Mouse (Mus musculus) neural tube, embryonic 13.5 days (tissue): ENCODE measurements around the gene Fgf2. TPM values are rescaled to one million over a fixed set of nuclear protein-coding genes. Genes with fewer than 3 reads are reported as not detected.

ENCODE experiments used
- ATAC-seq: fragments of 200-750 bp; cut with Nextera tagmentation; 2 replicates; pipeline ENCODE4 v1.8.0; 2017; ENCODE audit warnings: low read depth, mild to moderate bottlenecking, moderate TSS enrichment, moderate library complexity
- H3K27ac ChIP-seq: fragments of 300-500 bp; sonication (generic); replicated peaks from 2 replicates; pipeline ENCODE4 v1.5.1; 2015; ENCODE audit warnings: moderate library complexity, mild to moderate bottlenecking, inconsistent platforms
- H3K27me3 ChIP-seq: fragments of 300-500 bp; sonication (generic); 2 replicates; pipeline ENCODE4 v1.6.1; 2015; ENCODE audit warnings: mild to moderate bottlenecking, inconsistent platforms
- H3K36me3 ChIP-seq: fragments of 300-500 bp; sonication (generic); 2 replicates; pipeline ENCODE4 v1.6.1; 2015; ENCODE audit warnings: mild to moderate bottlenecking, inconsistent platforms
- H3K4me1 ChIP-seq: fragments of 300-500 bp; sonication (generic); replicated peaks from 2 replicates; pipeline ENCODE4 v1.6.1; 2015; ENCODE audit warnings: inconsistent platforms
- H3K4me2 ChIP-seq: fragments of 300-500 bp; sonication (generic); 2 replicates; pipeline ENCODE4 v1.6.1; 2015; ENCODE audit warnings: inconsistent platforms, mild to moderate bottlenecking, moderate library complexity
- H3K4me3 ChIP-seq: fragments of 300-500 bp; sonication (generic); 2 replicates; pipeline ENCODE4 v1.5.1; 2015; ENCODE audit warnings: mild to moderate bottlenecking, inconsistent platforms
- H3K9ac ChIP-seq: fragments of 300-500 bp; sonication (generic); 2 replicates; pipeline ENCODE4 v1.6.1; 2015; ENCODE audit warnings: moderate library complexity, mild to moderate bottlenecking, inconsistent platforms
- H3K9me3 ChIP-seq: fragments of 300-500 bp; sonication (generic); 2 replicates; pipeline ENCODE4 v1.6.1; 2016; ENCODE audit warnings: inconsistent platforms
- WGBS: fragments of 180-500 bp; shearing (Covaris S2); methylation state at CpG from one replicate; pipeline ENCODE4 v1.1.7; 2015; 5-methylcytosine and 5-hydroxymethylcytosine counted together
- polyA plus RNA-seq: library from polyadenylated mRNA; unstranded; fragments of >200 nt; fragmentation: Nextera tagmentation; extraction: Ambion mirVana; gene quantifications from 2 replicates; pipeline ENCODE4 v1.2.1, GENCODE M21; 2015

Fgf2 gene
- 0.74 and 0.88 TPM in 2 replicates for polyA plus RNA-seq

- under 1% methylated on average over 72 of the region's 75 CpGs for WGBS
- Histone ChIP-seq H3K4me3 (peak within 1 kb of the TSS; percentile 67), H3K4me2 (peak within 1 kb of the TSS; percentile 99), H3K9me3 (no peaks in the 10 kb centered on the region), H3K9ac (peak within 1 kb of the TSS; percentile 74), H3K27ac (no peak within 1 kb of the TSS), H3K36me3 (no peaks in the 10 kb centered on the region), H3K4me1 (peaks cover 16% of the 10 kb centered on the region), H3K27me3 (peaks cover 55% of the 10 kb centered on the region)
- ATAC-seq = peak; percentile 86
Observed at GRCm38 (mm10) chr3:37348221-37349165, at the start of gene Fgf2. TSS of gene Fgf2 (plus strand) at chr3:37348346.

- H3K27me3 ChIP-seq = no peaks in the 10 kb centered on the region
- no peak overlapping the region for H3K4me2 ChIP-seq
- H3K4me1 ChIP-seq = no peaks in the 10 kb centered on the region
- H3K36me3 ChIP-seq = no peaks in the 10 kb centered on the region
- H3K9ac ChIP-seq = no peak overlapping the region
- no peak overlapping the region for H3K4me3 ChIP-seq
- H3K9me3 ChIP-seq = no peaks in the 10 kb centered on the region
- ATAC-seq = no peak
- WGBS = 81% methylated on average over 3 of the region's 3 CpGs
- H3K27ac ChIP-seq = no peak overlapping the region
Observed at GRCm38 (mm10) chr3:37299470-37299869, 48.7 kb upstream of the Fgf2 start.

DNA sequence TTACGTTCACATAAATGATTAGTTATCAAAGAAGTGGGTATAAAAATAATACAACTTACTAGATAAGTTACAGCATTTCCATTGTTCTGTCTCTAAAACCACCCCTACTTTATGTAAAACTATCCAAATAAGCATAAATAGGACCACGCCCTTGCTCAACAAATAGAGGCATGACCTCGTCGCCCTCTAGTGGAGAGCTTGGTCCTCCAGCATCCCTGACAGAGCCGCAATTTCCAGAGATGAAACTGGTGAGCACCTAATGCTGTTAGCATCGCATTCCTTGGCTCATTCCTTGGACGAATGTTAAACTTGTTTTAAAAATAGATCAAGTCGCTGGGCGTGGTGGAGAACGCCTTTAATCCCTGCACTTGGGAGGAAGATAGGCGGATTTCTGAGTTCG, 45.5 kb upstream of the Fgf2 start:
- H3K27me3 ChIP-seq = no peaks in the 10 kb centered on the region
- no peak overlapping the region for H3K27ac ChIP-seq
- WGBS = 43% methylated on average over 12 of the region's 12 CpGs
- H3K4me2 ChIP-seq = no peak overlapping the region
- H3K4me3 ChIP-seq = no peak overlapping the region
- no peak for ATAC-seq
- H3K4me1 ChIP-seq = no peaks in the 10 kb centered on the region
- H3K9me3 ChIP-seq = no peaks in the 10 kb centered on the region
- H3K36me3 ChIP-seq = no peaks in the 10 kb centered on the region
- H3K9ac ChIP-seq = no peak overlapping the region

DNA sequence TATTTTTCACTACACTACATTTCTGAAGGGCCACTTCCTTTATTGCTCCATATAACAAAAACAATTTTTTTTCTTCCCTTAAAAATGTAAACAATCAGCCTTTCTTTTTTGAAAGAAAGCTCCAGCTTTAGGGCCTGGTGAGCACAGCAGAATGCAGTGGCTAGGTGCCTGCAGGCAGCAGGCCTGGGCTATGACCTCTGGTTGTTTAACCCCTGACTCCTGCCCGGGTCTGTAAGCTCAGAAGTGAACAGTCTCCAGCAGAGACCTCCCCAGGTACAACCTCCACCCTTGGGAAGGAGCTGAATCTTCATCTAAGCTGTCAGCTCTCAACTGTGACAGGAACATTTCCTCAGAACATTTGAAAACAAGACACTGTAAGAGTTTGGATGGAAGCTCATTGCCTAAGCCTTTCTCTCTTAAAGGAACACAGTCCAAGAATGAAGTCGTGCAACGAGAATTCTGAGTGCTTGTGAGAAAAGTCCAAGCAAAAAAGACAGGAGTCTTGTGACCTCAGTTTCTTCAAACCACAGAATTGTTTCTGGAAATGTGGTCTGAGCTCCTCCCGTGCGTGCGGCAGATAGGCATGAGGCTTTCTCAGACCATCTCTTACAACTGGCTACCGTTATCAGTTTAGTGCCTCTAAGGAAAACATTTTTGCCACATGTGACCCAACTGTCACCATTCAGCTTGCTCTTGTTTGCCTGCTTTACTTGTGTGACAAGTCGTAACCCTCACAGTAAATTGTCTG, 44.6 kb upstream of the Fgf2 start:
- 77% methylated on average over 8 of the region's 8 CpGs for WGBS
- Histone ChIP-seq H3K4me3 (no peak overlapping the region), H3K9ac (no peak overlapping the region), H3K4me2 (no peak overlapping the region), H3K9me3 (no peaks in the 10 kb centered on the region), H3K36me3 (no peaks in the 10 kb centered on the region), H3K27ac (no peak overlapping the region), H3K27me3 (no peaks in the 10 kb centered on the region), H3K4me1 (no peaks in the 10 kb centered on the region)
- ATAC-seq = no peak

DNA sequence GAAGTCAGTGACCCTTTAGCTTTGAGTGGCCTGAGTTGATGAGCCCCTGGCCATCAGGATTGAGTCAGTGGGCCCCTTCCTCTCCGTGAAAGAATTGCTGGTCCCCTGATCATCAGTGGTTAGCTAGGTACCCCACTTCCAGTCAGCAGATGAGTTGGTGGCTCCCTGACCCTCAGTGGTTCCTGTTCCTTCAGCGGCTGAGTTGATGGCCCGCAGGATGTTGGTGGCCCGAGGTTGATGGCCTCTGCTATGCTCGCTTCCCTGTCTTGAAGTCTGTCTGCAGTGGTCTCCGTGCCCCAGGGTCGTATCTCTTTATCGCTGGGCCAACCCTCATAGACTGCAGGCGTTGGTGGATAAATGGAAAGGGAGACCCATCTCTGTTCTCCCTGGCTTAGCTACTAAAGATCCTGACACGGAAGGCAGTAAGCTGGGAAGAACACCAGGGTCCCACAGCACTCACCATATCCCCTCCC, 36.2 kb upstream of the Fgf2 start:
- Histone ChIP-seq H3K27ac (peak overlapping the region; percentile 64), H3K9ac (peak overlapping the region; percentile 80), H3K9me3 (no peaks in the 10 kb centered on the region), H3K36me3 (no peaks in the 10 kb centered on the region), H3K27me3 (no peaks in the 10 kb centered on the region), H3K4me1 (peaks cover 14% of the 10 kb centered on the region), H3K4me3 (peak overlapping the region; percentile 65), H3K4me2 (peak overlapping the region; percentile 69)
- 2% methylated on average over 10 of the region's 10 CpGs for WGBS
- ATAC-seq = peak; percentile 42; the same call in 1 of the 2 replicates

- under 1% methylated on average over 54 of the region's 54 CpGs for WGBS
Observed at GRCm38 (mm10) chr3:37312370-37312941, 35.7 kb upstream of the Fgf2 start, which contains the start of the genes Bbs12 and Cetn4. TSS of gene Bbs12 (plus strand) at chr3:37312554. TSS of gene Cetn4 (minus strand) at chr3:37312708.

DNA sequence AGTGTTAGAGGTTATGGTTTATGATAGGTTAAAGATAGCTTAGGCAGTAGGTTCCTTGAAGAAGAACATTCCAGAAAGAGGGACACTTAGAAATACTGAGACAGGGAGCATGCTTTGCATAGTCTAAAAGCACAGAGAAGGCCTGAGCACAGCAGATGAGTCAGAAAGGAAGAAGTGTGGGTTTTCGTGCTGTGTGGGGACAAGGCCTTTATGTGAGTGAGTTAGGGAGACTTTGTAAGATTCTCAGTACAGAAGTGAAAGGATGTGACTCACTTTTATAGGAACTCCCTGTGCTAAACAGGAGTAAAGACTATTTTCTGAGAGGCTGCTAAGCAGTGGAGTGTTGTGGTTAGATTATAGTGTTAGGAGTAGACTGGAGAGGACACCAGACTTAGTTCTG, 34.8 kb upstream of the Fgf2 start:
- H3K36me3 ChIP-seq = no peaks in the 10 kb centered on the region
- H3K9me3 ChIP-seq = no peaks in the 10 kb centered on the region
- H3K27me3 ChIP-seq = no peaks in the 10 kb centered on the region
- 0 out of 2 replicates have a peak overlapping the region, but pooled peaks have one; percentile 47 for H3K9ac ChIP-seq
- peak overlapping the region; percentile 65 for H3K4me3 ChIP-seq
- 22% methylated on average over 1 of the region's 1 CpGs for WGBS
- no peak overlapping the region for H3K27ac ChIP-seq
- H3K4me1 ChIP-seq = peaks cover 14% of the 10 kb centered on the region
- ATAC-seq = no peak
- H3K4me2 ChIP-seq = peak overlapping the region; percentile 69

More at GRCm38 (mm10) chr3:37312370-37312941, 35.7 kb upstream of the Fgf2 start, which contains the start of the genes Bbs12 and Cetn4:
- H3K9ac ChIP-seq = peak within 1 kb of the TSS; percentile 80
- peak within 1 kb of the TSS; percentile 65 for H3K4me3 ChIP-seq
- H3K27ac ChIP-seq = peak within 1 kb of the TSS; percentile 74
- H3K27me3 ChIP-seq = no peaks in the 10 kb centered on the region
- ATAC-seq = peak; percentile 100
- H3K4me1 ChIP-seq = peaks cover 14% of the 10 kb centered on the region
- no peaks in the 10 kb centered on the region for H3K36me3 ChIP-seq
- no peaks in the 10 kb centered on the region for H3K9me3 ChIP-seq
- peak within 1 kb of the TSS; percentile 69 for H3K4me2 ChIP-seq

GRCm38 (mm10) chr3:37316233-37316632, 31.9 kb upstream of the Fgf2 start:
- WGBS = 96% methylated on average over 1 of the region's 1 CpGs
- ATAC-seq = no peak

GRCm38 (mm10) chr3:37324310-37324709, 23.8 kb upstream of the Fgf2 start:
- WGBS = 44% methylated on average over 3 of the region's 3 CpGs
- no peak overlapping the region for H3K4me3 ChIP-seq
- H3K27me3 ChIP-seq = no peaks in the 10 kb centered on the region
- H3K9ac ChIP-seq = no peak overlapping the region
- H3K9me3 ChIP-seq = no peaks in the 10 kb centered on the region
- H3K27ac ChIP-seq = no peak overlapping the region
- no peaks in the 10 kb centered on the region for H3K4me1 ChIP-seq
- H3K4me2 ChIP-seq = no peak overlapping the region
- ATAC-seq = no peak
- H3K36me3 ChIP-seq = peaks cover 12% of the 10 kb centered on the region

More at GRCm38 (mm10) chr3:37316233-37316632, 31.9 kb upstream of the Fgf2 start:
- Histone ChIP-seq H3K4me1 (peaks cover 14% of the 10 kb centered on the region), H3K9ac (no peak overlapping the region), H3K36me3 (peaks cover 16% of the 10 kb centered on the region), H3K4me2 (no peak overlapping the region), H3K4me3 (no peak overlapping the region), H3K27me3 (no peaks in the 10 kb centered on the region), H3K27ac (no peak overlapping the region), H3K9me3 (no peaks in the 10 kb centered on the region)

DNA sequence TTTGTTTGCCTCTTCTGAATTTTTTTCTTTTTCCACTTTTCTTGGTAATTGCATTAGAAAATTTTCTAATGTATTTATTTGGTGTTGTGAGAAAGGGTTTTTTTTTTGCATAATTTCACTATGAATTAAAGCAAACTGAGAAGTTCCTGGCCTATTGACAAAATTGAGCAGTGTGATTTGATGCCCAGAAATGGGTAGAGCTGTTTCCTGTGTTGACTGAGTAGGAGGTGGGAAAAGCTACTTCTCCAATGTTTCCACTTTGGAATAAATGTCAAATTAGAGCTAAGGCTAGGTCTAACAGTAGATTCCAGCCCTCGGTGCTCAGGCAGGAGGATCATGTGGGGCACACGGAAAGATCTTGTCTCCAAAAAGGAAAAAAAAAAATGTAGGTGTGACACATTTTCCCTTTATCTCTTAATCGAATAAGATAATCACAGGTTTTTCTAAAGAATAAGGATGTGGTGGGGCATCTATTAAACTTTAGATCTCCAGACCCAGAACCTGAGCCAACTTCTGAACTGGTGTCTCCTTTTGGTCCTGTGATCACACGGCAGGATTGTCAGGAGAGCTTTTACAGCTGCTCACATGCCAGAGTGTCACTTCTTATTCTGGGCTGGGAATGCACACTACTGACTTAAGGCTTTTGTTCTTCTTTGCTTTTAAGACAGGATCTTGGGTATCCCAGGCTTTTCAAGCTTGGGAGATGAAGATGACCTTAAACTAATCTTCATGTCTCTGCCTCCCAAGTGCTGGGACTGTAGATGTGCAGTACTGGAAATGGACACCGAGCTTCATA, 22.6 kb upstream of the Fgf2 start:
- H3K36me3 ChIP-seq = peaks cover 6% of the 10 kb centered on the region; the same call in 1 of the 2 replicates
- no peak overlapping the region for H3K27ac ChIP-seq
- no peak for ATAC-seq
- WGBS = 90% methylated on average over 5 of the region's 5 CpGs
- H3K9ac ChIP-seq = no peak overlapping the region
- no peaks in the 10 kb centered on the region for H3K9me3 ChIP-seq
- no peaks in the 10 kb centered on the region for H3K27me3 ChIP-seq
- no peaks in the 10 kb centered on the region for H3K4me1 ChIP-seq
- H3K4me3 ChIP-seq = no peak overlapping the region
- H3K4me2 ChIP-seq = no peak overlapping the region

DNA sequence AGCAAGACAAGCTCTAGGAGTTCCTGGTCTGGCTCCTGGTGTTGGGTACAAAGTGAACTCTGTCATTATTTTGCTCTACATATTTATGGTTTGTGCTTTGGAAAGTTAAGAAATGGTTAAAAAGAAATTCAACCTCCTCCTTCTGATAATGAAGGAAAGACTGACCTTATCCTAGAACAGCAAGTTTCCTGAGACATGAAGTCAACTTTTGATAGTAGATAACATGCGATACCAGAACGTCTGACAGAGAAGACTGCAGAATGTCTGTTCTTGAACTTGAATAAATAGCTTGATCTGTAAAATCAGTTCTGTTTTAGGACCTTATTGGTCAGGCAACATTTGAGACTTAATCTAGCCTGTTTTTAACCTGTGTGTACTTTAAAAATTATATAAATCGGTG, 21.5 kb upstream of the Fgf2 start:
- H3K4me3 ChIP-seq = no peak overlapping the region
- 96% methylated on average over 3 of the region's 3 CpGs for WGBS
- no peaks in the 10 kb centered on the region for H3K27me3 ChIP-seq
- no peaks in the 10 kb centered on the region for H3K4me1 ChIP-seq
- no peak overlapping the region for H3K27ac ChIP-seq
- H3K9me3 ChIP-seq = no peaks in the 10 kb centered on the region
- H3K4me2 ChIP-seq = no peak overlapping the region
- no peaks in the 10 kb centered on the region for H3K36me3 ChIP-seq
- H3K9ac ChIP-seq = no peak overlapping the region
- no peak for ATAC-seq
